Mouse (Mus musculus): ENCODE results near the gene Osbpl3.

The Osbpl3 gene

GRCm38 (mm10) chr6:50263670-50264069 lies 192.3 kb downstream of the Osbpl3 start, which contains the start of gene Gsdme:
Gene Gsdme, minus strand, starts transcription at chr6:50263862.
- no peak for DNase-seq

GRCm38 (mm10) chr6:50262310-50262709 lies 193.7 kb downstream of the Osbpl3 start:
- no peak for DNase-seq

- no peak for DNase-seq
These were observed 194.1 kb downstream of the Osbpl3 start for GRCm38 (mm10) chr6:50261922-50262261.

GRCm38 (mm10) chr6:50261201-50261921 lies 194.6 kb downstream of the Osbpl3 start:
- peak; percentile 71 for DNase-seq

GRCm38 (mm10) chr6:50255356-50255755 lies 200.6 kb downstream of the Osbpl3 start:
- no peak for DNase-seq

GRCm38 (mm10) chr6:50254723-50255184 lies 201.2 kb downstream of the Osbpl3 start:
- no peak for DNase-seq

GRCm38 (mm10) chr6:50252690-50253089 lies 203.3 kb downstream of the Osbpl3 start:
- DNase-seq: peak; percentile 25

GRCm38 (mm10) chr6:50247791-50248190 lies 208.2 kb downstream of the Osbpl3 start:
- DNase-seq: no peak

GRCm38 (mm10) chr6:50247356-50247755 lies 208.6 kb downstream of the Osbpl3 start:
- no peak for DNase-seq

GRCm38 (mm10) chr6:50244967-50245366 lies 211.0 kb downstream of the Osbpl3 start:
- no peak for DNase-seq

- DNase-seq: no peak
These were observed 211.9 kb downstream of the Osbpl3 start for GRCm38 (mm10) chr6:50244126-50244525.

Data from liver (tissue).